Mouse (Mus musculus): ENCODE data around the gene Hpgd.
"Not testable (repeated sequence)": the region's sequence is repeated elsewhere in the genome, so short reads cannot be mapped to it uniquely, and the experiment has no call there.

The Hpgd gene

GRCm38 (mm10) chr8:56294373-56294877 lies at the start of gene Hpgd:
Gene Hpgd, plus strand, starts transcription at chr8:56294585.
- peak; percentile 43 for DNase-seq (ENCODE audit: low spot score)

- DNase-seq (ENCODE audit: low spot score), result not testable (repeated sequence)
These were observed 42.7 kb upstream of the Hpgd start for GRCm38 (mm10) chr8:56251728-56252127.

GRCm38 (mm10) chr8:56252314-56252713 lies 42.1 kb upstream of the Hpgd start:
- DNase-seq (ENCODE audit: low spot score), result no peak

- DNase-seq (ENCODE audit: low spot score), result no peak
These were observed 33.2 kb upstream of the Hpgd start for GRCm38 (mm10) chr8:56261190-56261589.

GRCm38 (mm10) chr8:56269687-56270663 lies 24.4 kb upstream of the Hpgd start:
- DNase-seq (ENCODE audit: low spot score), result no peak

- DNase-seq (ENCODE audit: low spot score), result no peak
These were observed 21.5 kb upstream of the Hpgd start for GRCm38 (mm10) chr8:56272934-56273333.

GRCm38 (mm10) chr8:56275316-56275715 lies 19.1 kb upstream of the Hpgd start:
- DNase-seq (ENCODE audit: low spot score), result no peak

GRCm38 (mm10) chr8:56277810-56278528 lies 16.4 kb upstream of the Hpgd start:
- DNase-seq (ENCODE audit: low spot score), result no peak

GRCm38 (mm10) chr8:56278545-56279063 lies 15.8 kb upstream of the Hpgd start:
- no peak for DNase-seq (ENCODE audit: low spot score)

- no peak for DNase-seq (ENCODE audit: low spot score)
These were observed 10.4 kb upstream of the Hpgd start for GRCm38 (mm10) chr8:56283936-56284335.

GRCm38 (mm10) chr8:56284957-56285356 lies 9.4 kb upstream of the Hpgd start:
- no peak for DNase-seq (ENCODE audit: low spot score)

- no peak for DNase-seq (ENCODE audit: low spot score)
These were observed 7.7 kb upstream of the Hpgd start for GRCm38 (mm10) chr8:56286717-56287116.

- DNase-seq (ENCODE audit: low spot score), result no peak
These were observed 6.9 kb upstream of the Hpgd start for GRCm38 (mm10) chr8:56287370-56288072.

- DNase-seq (ENCODE audit: low spot score), result no peak
These were observed 2.1 kb upstream of the Hpgd start for GRCm38 (mm10) chr8:56292318-56292717.

GRCm38 (mm10) chr8:56293480-56293879 lies 905 bp upstream of the Hpgd start:
- DNase-seq (ENCODE audit: low spot score), result no peak

- no peak for DNase-seq (ENCODE audit: low spot score)
These were observed 636 bp downstream of the Hpgd start for GRCm38 (mm10) chr8:56294886-56295555.

- DNase-seq (ENCODE audit: low spot score), result no peak
These were observed 5.0 kb downstream of the Hpgd start for GRCm38 (mm10) chr8:56299421-56299820.

- DNase-seq (ENCODE audit: low spot score), result not testable (repeated sequence)
These were observed 6.9 kb downstream of the Hpgd start for GRCm38 (mm10) chr8:56301303-56301702.

GRCm38 (mm10) chr8:56304595-56304994 lies 10.2 kb downstream of the Hpgd start:
- DNase-seq (ENCODE audit: low spot score), result no peak

- DNase-seq (ENCODE audit: low spot score), result no peak
These were observed 19.2 kb downstream of the Hpgd start for GRCm38 (mm10) chr8:56313622-56314021.

- no peak for DNase-seq (ENCODE audit: low spot score)
These were observed 20.8 kb downstream of the Hpgd start for GRCm38 (mm10) chr8:56315189-56315588.
